Mouse (Mus musculus) liver, embryonic 11.5 days (tissue): ENCODE data around the gene Nr2f6. TPM values are rescaled to one million over a fixed set of nuclear protein-coding genes. Genes with fewer than 3 reads are reported as not detected.

Experiments used
- ATAC-seq: fragments of 200-750 bp; cut with Nextera tagmentation; replicated peaks from 2 replicates; pipeline ENCODE4 v1.8.0; 2017; ENCODE audit warnings: moderate number of reproducible peaks, mild to moderate bottlenecking, moderate TSS enrichment, moderate library complexity; ENCODE audit not compliant: low FRiP score
- DNase-seq: peaks from one replicate; pipeline ENCODE4 v3.0.0-alpha.2; 2017; ENCODE audit warnings: low spot score
- H3K27ac ChIP-seq: fragments of 300-500 bp; sonication (generic); 2 replicates; pipeline ENCODE4 v1.5.1; 2014; ENCODE audit warnings: mild to moderate bottlenecking, low read depth, low read length, control low read depth
- H3K27me3 ChIP-seq: fragments of 300-500 bp; sonication (generic); replicated peaks from 2 replicates; pipeline ENCODE4 v1.6.1; 2014; ENCODE audit warnings: low read length, mixed read lengths; ENCODE audit not compliant: control insufficient read depth, insufficient read depth
- H3K36me3 ChIP-seq: fragments of 300-500 bp; sonication (generic); 2 replicates; pipeline ENCODE4 v1.6.1; 2014; ENCODE audit warnings: mild to moderate bottlenecking, low read length, moderate library complexity, mixed read lengths; ENCODE audit not compliant: control insufficient read depth, insufficient read depth
- H3K4me1 ChIP-seq: fragments of 300-500 bp; sonication (generic); replicated peaks from 2 replicates; pipeline ENCODE4 v1.6.1; 2014; ENCODE audit warnings: low read length, mixed read lengths; ENCODE audit not compliant: control insufficient read depth, insufficient read depth
- H3K4me2 ChIP-seq: fragments of 300-500 bp; sonication (generic); 2 replicates; pipeline ENCODE4 v1.6.1; 2014; ENCODE audit warnings: mild to moderate bottlenecking, control low read depth, moderate library complexity
- H3K4me3 ChIP-seq: fragments of 300-500 bp; sonication (generic); 2 replicates; pipeline ENCODE4 v1.5.1; 2014; ENCODE audit warnings: low read depth, low read length, control low read depth
- H3K9ac ChIP-seq: fragments of 300-500 bp; sonication (generic); 2 replicates; pipeline ENCODE4 v1.6.1; 2014; ENCODE audit warnings: low read depth, low read length, control low read depth
- H3K9me3 ChIP-seq: fragments of 300-500 bp; sonication (generic); 2 replicates; pipeline ENCODE4 v1.6.1; 2016; ENCODE audit warnings: low read length, inconsistent platforms, mixed read lengths; ENCODE audit not compliant: control insufficient read depth
- WGBS: fragments of 180-500 bp; shearing (Covaris S2); extraction: QIAGEN DNeasy Blood & Tissue Kit; methylation state at CpG from one replicate; pipeline ENCODE4 v1.1.7; 2014; 5-methylcytosine and 5-hydroxymethylcytosine counted together
- polyA plus RNA-seq: library from polyadenylated mRNA; unstranded; fragments of >200 nt; fragmentation: Nextera tagmentation; extraction: Ambion mirVana; gene quantifications from 2 replicates; pipeline ENCODE4 v1.2.1, GENCODE M21; 2014

The Nr2f6 gene
- polyA plus RNA-seq, 1 experiment from 2014 or later = 44.6 TPM

GRCm38 (mm10) chr8:71395071-71395470, 13.3 kb upstream of the Nr2f6 start:
- Histone ChIP-seq H3K4me1 (peaks cover 14% of the 10 kb centered on the region), H3K4me3 (no peak overlapping the region), H3K9ac (no peak overlapping the region), H3K9me3 (no peaks in the 10 kb centered on the region), H3K36me3 (peaks cover 11% of the 10 kb centered on the region; the same call in 1 of the 2 replicates), H3K27ac (no peak overlapping the region; the same call in 1 of the 2 replicates), H3K4me2 (peak overlapping the region; percentile 15), H3K27me3 (no peaks in the 10 kb centered on the region)
- WGBS = 83% methylated on average over 10 of the region's 10 CpGs
- no peak for ATAC-seq
- DNase-seq = no peak

GRCm38 (mm10) chr8:71394481-71394880, 12.7 kb upstream of the Nr2f6 start:
- Histone ChIP-seq H3K4me3 (0 out of 2 replicates have a peak overlapping the region, but pooled peaks have one; percentile 17), H3K27ac (no peak overlapping the region), H3K27me3 (no peaks in the 10 kb centered on the region), H3K36me3 (peaks cover 8% of the 10 kb centered on the region; the same call in 1 of the 2 replicates), H3K4me1 (peaks cover 14% of the 10 kb centered on the region), H3K4me2 (peak overlapping the region; percentile 35), H3K9ac (no peak overlapping the region), H3K9me3 (no peaks in the 10 kb centered on the region)
- DNase-seq = no peak
- 78% methylated on average over 7 of the region's 7 CpGs for WGBS
- ATAC-seq = no peak

GRCm38 (mm10) chr8:71392871-71393270, 11.1 kb upstream of the Nr2f6 start:
- H3K27me3 ChIP-seq = no peaks in the 10 kb centered on the region
- peaks cover 14% of the 10 kb centered on the region for H3K4me1 ChIP-seq
- H3K36me3 ChIP-seq = no peaks in the 10 kb centered on the region
- H3K4me3 ChIP-seq = 0 out of 2 replicates have a peak overlapping the region, but pooled peaks have one; percentile 7
- peak overlapping the region; percentile 18; the same call in 1 of the 2 replicates for H3K4me2 ChIP-seq
- 21% methylated on average over 3 of the region's 3 CpGs for WGBS
- no peak overlapping the region for H3K27ac ChIP-seq
- ATAC-seq (0 out of 2 replicates have a peak, but pooled peaks have one; percentile 32), DNase-seq (no peak)
- H3K9ac ChIP-seq = no peak overlapping the region
- no peaks in the 10 kb centered on the region for H3K9me3 ChIP-seq

- Histone ChIP-seq H3K9ac (no peak overlapping the region), H3K27ac (no peak overlapping the region), H3K4me1 (peaks cover 10% of the 10 kb centered on the region), H3K9me3 (no peaks in the 10 kb centered on the region), H3K4me2 (no peak overlapping the region), H3K27me3 (no peaks in the 10 kb centered on the region), H3K4me3 (no peak overlapping the region), H3K36me3 (no peaks in the 10 kb centered on the region)
- WGBS = 72% methylated on average over 5 of the region's 5 CpGs
- DNase-seq (no peak), ATAC-seq (no peak)
Observed at GRCm38 (mm10) chr8:71392391-71392790, 10.6 kb upstream of the Nr2f6 start.

GRCm38 (mm10) chr8:71391696-71392095, 9.9 kb upstream of the Nr2f6 start:
- H3K4me2 ChIP-seq = no peak overlapping the region
- no peak overlapping the region for H3K4me3 ChIP-seq
- 0 out of 2 replicates have a peak, but pooled peaks cover 8% of the 10 kb centered on the region for H3K4me1 ChIP-seq
- no peaks in the 10 kb centered on the region for H3K36me3 ChIP-seq
- no peaks in the 10 kb centered on the region for H3K27me3 ChIP-seq
- no peak overlapping the region for H3K27ac ChIP-seq
- DNase-seq = no peak
- H3K9ac ChIP-seq = no peak overlapping the region
- 81% methylated on average over 2 of the region's 2 CpGs for WGBS
- no peak for ATAC-seq
- H3K9me3 ChIP-seq = no peaks in the 10 kb centered on the region

- whole genome bisulfite sequencing = 42% methylated on average over 1 of the region's 1 CpGs
- DNase-seq (no peak), ATAC-seq (no peak)
- no peaks in the 10 kb centered on the region for H3K9me3 ChIP-seq
- H3K4me3 ChIP-seq = no peak overlapping the region
- no peak overlapping the region for H3K27ac ChIP-seq
- no peak overlapping the region for H3K9ac ChIP-seq
- no peak overlapping the region for H3K4me2 ChIP-seq
- no peaks in the 10 kb centered on the region for H3K36me3 ChIP-seq
- no peaks in the 10 kb centered on the region for H3K27me3 ChIP-seq
- 0 out of 2 replicates have a peak, but pooled peaks cover 1% of the 10 kb centered on the region for H3K4me1 ChIP-seq
Observed at GRCm38 (mm10) chr8:71388267-71388666, 6.5 kb upstream of the Nr2f6 start.

GRCm38 (mm10) chr8:71385212-71385835, 3.6 kb upstream of the Nr2f6 start:
- Histone ChIP-seq H3K27me3 (peaks cover 12% of the 10 kb centered on the region), H3K27ac (no peak overlapping the region), H3K4me2 (no peak overlapping the region), H3K4me3 (no peak overlapping the region), H3K4me1 (peaks cover 14% of the 10 kb centered on the region), H3K9me3 (no peaks in the 10 kb centered on the region), H3K9ac (no peak overlapping the region), H3K36me3 (no peaks in the 10 kb centered on the region)
- 67% methylated on average over 12 of the region's 12 CpGs for WGBS
- DNase-seq (no peak), ATAC-seq (no peak)

GRCm38 (mm10) chr8:71383860-71384259, 2.1 kb upstream of the Nr2f6 start:
- 60% methylated on average over 3 of the region's 3 CpGs for whole genome bisulfite sequencing

GRCm38 (mm10) chr8:71383396-71383795, 1.6 kb upstream of the Nr2f6 start:
- Histone ChIP-seq H3K4me2 (peak overlapping the region; percentile 97), H3K9ac (peak overlapping the region; percentile 20; the same call in 1 of the 2 replicates), H3K36me3 (no peaks in the 10 kb centered on the region; the same call in 1 of the 2 replicates), H3K9me3 (no peaks in the 10 kb centered on the region), H3K27me3 (peaks cover 31% of the 10 kb centered on the region), H3K4me1 (peaks cover 31% of the 10 kb centered on the region), H3K4me3 (no peak overlapping the region), H3K27ac (peak overlapping the region; percentile 84)
- 42% methylated on average over 12 of the region's 12 CpGs for WGBS
- DNase-seq (peak; percentile 39), ATAC-seq (no peak)

More at GRCm38 (mm10) chr8:71383860-71384259, 2.1 kb upstream of the Nr2f6 start:
- Histone ChIP-seq H3K27me3 (peaks cover 26% of the 10 kb centered on the region), H3K4me3 (no peak overlapping the region), H3K9ac (no peak overlapping the region), H3K4me2 (peak overlapping the region; percentile 10; the same call in 1 of the 2 replicates), H3K36me3 (no peaks in the 10 kb centered on the region), H3K9me3 (no peaks in the 10 kb centered on the region), H3K4me1 (peaks cover 27% of the 10 kb centered on the region), H3K27ac (peak overlapping the region; percentile 84)
- ATAC-seq (no peak), DNase-seq (no peak)
